Mouse (Mus musculus) spleen, adult 2 months (tissue): ENCODE measurements around the gene Ythdf1. TPM values are rescaled to one million over a fixed set of nuclear protein-coding genes. Genes with fewer than 3 reads are reported as not detected.

Experiments used
- DNase-seq, 2 experiments: peaks; one replicate each; pipeline versions ENCODE4 v3.0.0 to v3.0.0-alpha.2; 2012 to 2021; ENCODE audit warnings: low spot score in 2 of 2, low read depth in 1 of 2
- H3K27ac ChIP-seq: fragments of 200-500 bp; 2 replicates; pipeline ENCODE4 v1.5.1; 2012; ENCODE audit warnings: low read length, inconsistent platforms; ENCODE audit not compliant: insufficient read depth
- H3K27me3 ChIP-seq: fragments of 200-500 bp; 2 replicates; pipeline ENCODE4 v1.6.1; 2012; ENCODE audit warnings: mild to moderate bottlenecking, moderate library complexity, low read length, inconsistent platforms; ENCODE audit not compliant: control insufficient read depth, insufficient read depth
- H3K36me3 ChIP-seq: fragments of 200-500 bp; 2 replicates; pipeline ENCODE4 v1.6.1; 2012; ENCODE audit warnings: mild to moderate bottlenecking, low read length, inconsistent platforms; ENCODE audit not compliant: control insufficient read depth, insufficient read depth
- H3K4me1 ChIP-seq: fragments of 200-500 bp; 2 replicates; pipeline ENCODE4 v1.6.1; 2011; ENCODE audit warnings: inconsistent platforms; ENCODE audit not compliant: control insufficient read depth, insufficient read depth, insufficient read length
- H3K4me3 ChIP-seq: fragments of 200-500 bp; 2 replicates; pipeline ENCODE4 v1.5.1; 2011; ENCODE audit warnings: mild to moderate bottlenecking, inconsistent platforms; ENCODE audit not compliant: insufficient read depth, insufficient read length; ENCODE audit errors: extremely low read depth
- CTCF ChIP-seq: fragments of 200-500 bp; IDR thresholded peaks from 2 replicates; pipeline ENCODE4 v1.5.1; 2011; ENCODE audit warnings: mild to moderate bottlenecking, inconsistent platforms; ENCODE audit not compliant: insufficient read depth, insufficient read length, insufficient replicate concordance; ENCODE audit errors: extremely low read depth
- POLR2A ChIP-seq: fragments of 200-500 bp; IDR thresholded peaks from 2 replicates; pipeline ENCODE4 v1.6.1; 2011; ENCODE audit warnings: low read depth, low read length, inconsistent platforms
- WGBS: fragments of 180-500 bp; shearing (Covaris S2); methylation state at CpG from one replicate; pipeline ENCODE4 v1.1.7; 2018; 5-methylcytosine and 5-hydroxymethylcytosine counted together
- polyA plus RNA-seq: library from polyadenylated mRNA; depleted of rRNA; stranded (reverse); fragments of >200 nt; gene quantifications from 2 replicates; pipeline ENCODE4 v1.2.3, GENCODE M21; 2012

The Ythdf1 gene
- polyA plus RNA-seq, 1 experiment: 29.3 TPM

DNA sequence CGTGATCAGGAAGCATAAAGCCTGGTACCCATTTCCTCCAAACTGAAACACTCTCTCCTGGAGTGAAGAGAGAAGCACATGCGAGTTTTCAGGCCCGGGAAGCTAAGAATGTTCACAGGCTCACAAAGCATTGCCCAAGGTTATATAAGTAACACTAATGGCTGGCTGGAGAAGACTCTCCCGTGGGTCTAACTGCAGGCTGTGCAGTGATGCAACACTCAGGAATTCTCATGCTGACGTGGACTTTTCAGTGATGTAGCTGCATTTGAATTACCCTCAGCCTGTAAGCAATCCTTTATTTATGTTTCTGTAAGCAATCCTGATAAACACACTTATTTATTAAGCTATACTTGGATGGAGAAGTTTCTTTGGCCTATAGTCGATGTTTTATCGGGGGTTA, 38.9 kb upstream of the Ythdf1 start:
- no peak overlapping the region for H3K4me3 ChIP-seq
- WGBS: 58% methylated on average over 7 of the region's 7 CpGs
- DNase-seq: no peak
- H3K4me1 ChIP-seq: no peaks in the 10 kb centered on the region
- H3K27ac ChIP-seq: no peak overlapping the region
- H3K27me3 ChIP-seq: peaks cover 4% of the 10 kb centered on the region; the same call in 1 of the 2 replicates
- no peaks in the 10 kb centered on the region for H3K36me3 ChIP-seq
- no peak for TF ChIP-seq CTCF

DNA sequence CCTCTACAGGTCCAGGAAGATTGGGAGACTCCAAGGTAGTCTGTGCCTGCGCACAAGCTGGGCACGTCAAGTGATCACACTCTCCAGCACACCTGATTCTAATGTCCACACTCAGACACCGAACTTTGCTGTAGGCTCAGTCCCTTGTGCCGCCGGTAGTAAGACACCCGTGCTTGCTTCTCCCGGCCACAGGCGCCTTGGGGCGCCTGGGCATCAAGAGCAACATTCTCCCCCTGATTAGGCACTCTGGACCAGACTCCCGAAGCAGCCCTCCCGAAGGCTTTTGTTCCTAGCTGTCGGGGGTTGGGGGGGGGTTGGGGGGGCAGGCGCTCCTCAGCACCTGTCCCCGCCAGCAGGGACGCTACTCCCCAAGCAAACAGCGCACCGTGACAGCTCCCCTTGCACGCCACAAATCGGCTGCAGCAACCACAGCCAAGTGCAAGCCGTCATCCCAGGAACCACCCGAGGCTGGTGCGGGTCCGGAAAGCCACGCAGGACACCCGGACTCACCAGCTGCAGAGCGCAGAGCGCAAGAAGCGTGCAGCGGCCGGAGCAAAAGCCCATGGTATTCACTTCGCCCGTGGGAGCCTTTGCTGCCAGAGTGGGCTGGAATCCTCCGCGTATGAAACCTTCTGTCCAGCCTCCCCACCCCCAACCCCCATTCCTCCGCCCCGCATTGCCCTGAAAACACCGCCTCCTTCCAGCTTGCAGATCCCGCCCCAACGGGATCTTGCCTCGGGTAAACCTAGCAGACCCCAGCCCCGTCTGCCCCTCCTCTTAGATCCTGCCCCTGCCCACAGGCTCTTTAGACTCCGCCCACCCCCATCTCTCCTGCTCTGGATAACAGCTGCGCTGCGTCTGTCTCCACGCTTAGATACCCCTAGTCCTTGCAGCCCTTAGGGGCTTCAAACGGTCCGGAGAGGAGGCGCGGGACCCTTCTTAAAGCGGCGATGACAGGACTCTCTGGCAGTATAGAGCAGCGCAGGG, 33.6 kb upstream of the Ythdf1 start, which contains the start of gene Nkain4:
TSS of gene Nkain4 (minus strand) at position 639 of the 987 bp plus-strand sequence.
- Histone ChIP-seq H3K4me3 (peak within 1 kb of the TSS; percentile 25; the same call in 1 of the 2 replicates), H3K27me3 (peaks cover 11% of the 10 kb centered on the region), H3K4me1 (peaks cover 2% of the 10 kb centered on the region; the same call in 1 of the 2 replicates), H3K27ac (no peak within 1 kb of the TSS), H3K36me3 (no peaks in the 10 kb centered on the region)
- TF ChIP-seq CTCF (no peak), POLR2A (no peak)
- WGBS: 4% methylated on average over 52 of the region's 52 CpGs
- DNase-seq: no peak

DNA sequence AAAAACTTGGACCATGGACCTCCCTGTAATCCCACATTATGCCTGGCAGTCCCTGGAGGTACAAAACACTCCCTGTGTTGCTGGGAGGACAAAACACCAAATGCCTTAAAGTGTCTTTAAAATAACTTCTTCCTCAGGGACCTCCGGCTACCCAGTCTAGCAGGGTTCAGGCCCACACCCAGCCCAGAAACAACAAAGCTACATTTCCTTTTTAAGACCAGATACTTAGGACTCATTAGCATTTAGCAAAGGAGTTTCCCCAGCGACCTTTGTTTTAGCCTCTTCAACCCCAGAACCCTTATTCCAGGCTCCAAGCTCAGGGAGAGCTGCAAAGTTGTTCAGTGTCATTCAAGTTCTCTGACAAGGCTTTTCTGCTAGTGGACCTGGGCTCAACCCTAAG, 32.9 kb upstream of the Ythdf1 start:
- TF ChIP-seq POLR2A: no peak
- TF ChIP-seq CTCF: no peak
- Histone ChIP-seq H3K27ac (no peak overlapping the region), H3K27me3 (peaks cover 11% of the 10 kb centered on the region), H3K36me3 (no peaks in the 10 kb centered on the region), H3K4me1 (peaks cover 2% of the 10 kb centered on the region; the same call in 1 of the 2 replicates), H3K4me3 (no peak overlapping the region)
- WGBS: 57% methylated on average over 2 of the region's 2 CpGs
- no peak for DNase-seq

DNA sequence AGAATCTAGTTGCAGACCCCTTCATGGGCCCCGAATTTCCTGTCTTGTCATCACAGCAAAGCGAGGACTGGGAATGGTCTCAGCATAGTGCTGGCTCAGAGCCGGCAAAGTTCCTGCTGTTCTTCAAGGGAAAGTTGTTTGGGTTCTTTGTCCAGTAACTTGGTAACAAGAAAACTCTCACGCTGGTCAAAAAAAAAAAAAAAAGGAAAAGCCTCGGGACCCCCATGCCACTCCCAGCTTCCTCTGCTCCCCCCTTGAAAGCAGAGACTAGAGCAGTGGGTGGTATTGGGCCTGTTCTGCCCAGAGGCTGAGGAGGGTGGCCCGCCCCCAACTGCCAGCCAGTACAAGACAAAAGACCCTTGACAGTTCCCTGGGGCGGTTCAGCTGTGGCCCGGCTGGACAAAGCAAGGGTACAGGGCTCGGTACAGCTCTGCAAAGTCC, 32.0 kb upstream of the Ythdf1 start:
- Histone ChIP-seq H3K4me3 (no peak overlapping the region), H3K27ac (no peak overlapping the region), H3K4me1 (peaks cover 2% of the 10 kb centered on the region; the same call in 1 of the 2 replicates), H3K27me3 (peaks cover 11% of the 10 kb centered on the region), H3K36me3 (no peaks in the 10 kb centered on the region)
- WGBS: 38% methylated on average over 9 of the region's 9 CpGs
- no peak for DNase-seq
- TF ChIP-seq POLR2A: no peak
- no peak for TF ChIP-seq CTCF

DNA sequence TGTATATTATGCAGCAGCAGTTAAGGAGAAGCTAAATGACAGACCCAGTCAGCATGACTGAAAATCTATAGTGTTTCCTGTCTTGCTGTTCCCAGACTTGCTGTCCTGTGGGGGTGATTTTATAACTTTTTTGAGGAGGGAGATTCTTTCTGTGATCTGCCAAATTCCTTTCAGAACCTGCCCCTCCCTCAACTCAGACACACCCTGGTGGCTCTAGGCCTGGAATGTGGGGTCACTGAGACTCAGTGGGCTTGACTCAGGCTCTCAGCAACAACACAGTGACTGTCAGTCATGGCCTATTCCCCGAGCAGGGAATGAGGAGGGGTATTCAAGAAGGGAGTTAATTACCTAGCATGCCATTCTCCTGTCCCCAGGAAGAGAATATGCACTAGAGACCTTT, 29.2 kb upstream of the Ythdf1 start:
- Histone ChIP-seq H3K4me1 (peaks cover 2% of the 10 kb centered on the region; the same call in 1 of the 2 replicates), H3K36me3 (no peaks in the 10 kb centered on the region), H3K4me3 (no peak overlapping the region), H3K27ac (no peak overlapping the region), H3K27me3 (peaks cover 9% of the 10 kb centered on the region)
- TF ChIP-seq POLR2A (no peak), CTCF (no peak)
- 42% methylated on average over 1 of the region's 1 CpGs for WGBS
- DNase-seq: no peak

DNA sequence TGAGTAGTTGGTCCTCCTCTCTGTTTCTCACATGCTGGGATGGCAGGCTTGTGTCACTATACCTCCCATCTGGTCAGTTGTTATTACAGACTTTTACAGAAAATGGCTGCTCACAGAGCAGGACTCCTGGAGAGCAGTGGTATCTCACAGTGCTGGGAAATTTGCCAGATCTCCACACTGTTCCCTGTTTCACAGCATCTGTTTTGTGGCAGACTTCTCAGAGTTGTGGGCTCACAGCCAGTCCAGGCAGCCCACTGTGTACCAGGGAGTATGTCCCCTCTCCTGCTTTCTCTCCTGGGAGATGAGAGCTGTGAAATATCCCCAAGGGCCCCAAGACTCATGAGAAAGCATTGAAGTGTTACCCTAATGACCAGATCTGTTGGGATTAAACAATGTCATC, 21.1 kb upstream of the Ythdf1 start:
- Histone ChIP-seq H3K4me1 (no peaks in the 10 kb centered on the region), H3K27ac (no peak overlapping the region), H3K36me3 (no peaks in the 10 kb centered on the region), H3K27me3 (no peaks in the 10 kb centered on the region), H3K4me3 (no peak overlapping the region)
- no peak for DNase-seq
- TF ChIP-seq CTCF: no peak
- no peak for TF ChIP-seq POLR2A

DNA sequence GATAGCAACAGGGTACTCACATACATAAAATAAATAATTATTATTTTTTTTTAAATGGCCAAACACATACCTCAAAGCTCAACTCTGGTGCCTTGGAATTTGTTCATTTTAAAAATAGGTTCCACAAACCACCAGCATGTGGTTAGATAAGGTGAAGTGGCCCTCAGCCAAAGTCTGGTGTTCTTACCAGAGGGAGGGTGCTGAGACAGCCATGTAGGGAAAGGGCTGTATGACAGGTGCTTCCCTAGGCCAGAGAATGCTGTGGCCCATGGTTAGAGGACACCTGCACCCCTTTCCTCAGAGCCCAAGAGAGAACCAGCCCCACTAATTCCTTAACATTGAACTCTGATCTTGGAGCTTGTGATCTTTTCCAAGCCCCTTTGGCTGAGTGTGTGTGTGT, 19.4 kb upstream of the Ythdf1 start:
- Histone ChIP-seq H3K4me3 (no peak overlapping the region), H3K27me3 (no peaks in the 10 kb centered on the region)
- DNase-seq: no peak

More for the DNA sequence above, 19.4 kb upstream of the Ythdf1 start:
- no peak for TF ChIP-seq CTCF
- TF ChIP-seq POLR2A: no peak
- Histone ChIP-seq H3K36me3 (no peaks in the 10 kb centered on the region), H3K4me1 (no peaks in the 10 kb centered on the region), H3K27ac (no peak overlapping the region)
